Mouse (Mus musculus) C2C12 (cell line): Measurements from ENCODE around the gene Kctd5. TPM values are rescaled to one million over a fixed set of nuclear protein-coding genes. Genes with fewer than 3 reads are reported as not detected.
A peak's percentile ranks its signal among the peaks of the same experiment; 100 is the strongest.

Source experiments
- H3K27me3 ChIP-seq: one replicate; pipeline ENCODE4 v1.6.1; 2011; ENCODE audit not compliant: control insufficient read depth, insufficient read depth, insufficient read length
- H3K36me3 ChIP-seq: one replicate; pipeline ENCODE4 v1.6.1; 2011; ENCODE audit not compliant: control insufficient read depth, insufficient read depth
- H3K4me3 ChIP-seq: one replicate; pipeline ENCODE4 v1.5.1; 2011; ENCODE audit warnings: mild to moderate bottlenecking, control low read depth; ENCODE audit not compliant: poor library complexity, insufficient read depth, severe bottlenecking
- H3K79me2 ChIP-seq: one replicate; pipeline ENCODE4 v1.6.1; 2011; ENCODE audit not compliant: control insufficient read depth, insufficient read depth
- H3K79me3 ChIP-seq: one replicate; pipeline ENCODE4 v1.6.1; 2011; ENCODE audit warnings: low read depth, control low read depth
- H3ac ChIP-seq: one replicate; pipeline ENCODE3; 2011; ENCODE audit warnings: low read depth; ENCODE audit not compliant: control insufficient read depth, insufficient read length
- CEBPB ChIP-seq: IDR thresholded peaks from one replicate; pipeline ENCODE4 v1.6.1; 2011; ENCODE audit warnings: low read depth, mild to moderate bottlenecking, control low read depth, moderate library complexity
- CTCF ChIP-seq: IDR thresholded peaks from one replicate; pipeline ENCODE4 v1.5.1; 2011; ENCODE audit not compliant: control insufficient read depth, insufficient read depth, insufficient read length
- FOSL1 ChIP-seq: IDR thresholded peaks from one replicate; pipeline ENCODE4 v1.8.0; 2011; ENCODE audit warnings: mild to moderate bottlenecking, low read length; ENCODE audit not compliant: poor library complexity, insufficient read depth, severe bottlenecking
- MAX ChIP-seq: IDR thresholded peaks from one replicate; pipeline ENCODE4 v1.6.1; 2011; ENCODE audit warnings: mild to moderate bottlenecking, control low read depth
- MYOD1 ChIP-seq: IDR thresholded peaks from one replicate; pipeline ENCODE4 v1.6.1; 2011; ENCODE audit warnings: low read depth; ENCODE audit not compliant: control insufficient read depth, insufficient read length
- MYOG ChIP-seq: IDR thresholded peaks from one replicate; pipeline ENCODE4 v1.6.1; 2011; ENCODE audit not compliant: control insufficient read depth, insufficient read length; ENCODE audit errors: extremely low read depth
- USF1 ChIP-seq: IDR thresholded peaks from one replicate; pipeline ENCODE4 v1.6.1; 2011; ENCODE audit warnings: low read depth, mild to moderate bottlenecking, control low read depth, moderate library complexity
- polyA plus RNA-seq: library from polyadenylated mRNA; unstranded; fragments of >200 nt; fragmentation: generic; extraction: Trizol; gene quantifications from one replicate; pipeline ENCODE4 v1.2.1, GENCODE M21; 2012; ENCODE audit warnings: missing spikeins

Kctd5 gene
- polyA plus RNA-seq, 1 experiment: 41.5 TPM

DNA sequence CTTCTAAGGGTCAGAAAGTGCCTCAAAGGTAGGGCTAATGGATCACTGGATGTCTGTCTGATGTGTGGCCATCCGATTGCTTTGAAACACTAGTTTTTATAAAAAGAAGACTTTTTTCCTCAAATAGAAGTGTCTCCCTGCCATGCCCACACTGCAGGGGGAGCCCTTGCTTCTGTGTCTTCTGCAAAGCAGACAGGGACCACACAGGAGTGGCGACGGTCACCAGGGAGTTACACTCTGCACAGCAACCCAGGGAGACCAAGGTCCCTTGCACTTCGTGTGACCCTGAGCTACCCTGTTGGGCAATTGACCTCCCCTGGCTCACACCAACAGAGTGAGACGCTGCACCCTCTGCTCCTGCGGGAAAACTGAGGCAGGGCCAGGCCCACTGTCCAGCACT lies 36.3 kb downstream of the Kctd5 start:
- no peaks in the 10 kb centered on the region for H3K79me2 ChIP-seq
- H3K27me3 ChIP-seq: no peaks in the 10 kb centered on the region
- H3ac ChIP-seq: no peak overlapping the region
- H3K79me3 ChIP-seq: no peaks in the 10 kb centered on the region
- no peak overlapping the region for H3K4me3 ChIP-seq
- H3K36me3 ChIP-seq: no peaks in the 10 kb centered on the region
- TF ChIP-seq CTCF (no peak), MYOD1 (no peak), USF1 (no peak), FOSL1 (no peak), MYOG (no peak), CEBPB (no peak), MAX (no peak)

DNA sequence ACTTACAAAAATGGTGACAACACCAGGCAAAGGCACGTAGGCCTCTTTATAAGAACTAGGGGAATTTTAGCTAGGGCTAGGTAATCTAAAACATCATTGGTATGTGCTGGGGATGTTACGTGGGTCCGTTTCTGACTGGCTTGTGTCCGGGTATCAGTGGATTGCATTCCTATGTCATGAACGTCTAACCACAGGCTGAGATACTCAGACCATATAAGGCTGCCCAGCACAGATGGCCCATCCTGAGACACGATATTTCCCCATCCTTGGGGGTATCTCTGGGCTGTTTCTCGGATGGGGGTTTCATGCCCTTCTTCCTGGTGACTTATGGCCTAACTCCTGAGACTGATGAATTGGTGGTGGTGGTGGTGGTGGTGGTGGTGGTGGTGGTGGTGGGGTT lies 38.2 kb downstream of the Kctd5 start:
- Histone ChIP-seq H3K79me2 (no peaks in the 10 kb centered on the region), H3K4me3 (no peak overlapping the region), H3K36me3 (no peaks in the 10 kb centered on the region), H3K27me3 (no peaks in the 10 kb centered on the region), H3ac (no peak overlapping the region), H3K79me3 (no peaks in the 10 kb centered on the region)
- TF ChIP-seq MYOD1 (peak; percentile 78), MYOG (no peak), CEBPB (peak; percentile 67)

DNA sequence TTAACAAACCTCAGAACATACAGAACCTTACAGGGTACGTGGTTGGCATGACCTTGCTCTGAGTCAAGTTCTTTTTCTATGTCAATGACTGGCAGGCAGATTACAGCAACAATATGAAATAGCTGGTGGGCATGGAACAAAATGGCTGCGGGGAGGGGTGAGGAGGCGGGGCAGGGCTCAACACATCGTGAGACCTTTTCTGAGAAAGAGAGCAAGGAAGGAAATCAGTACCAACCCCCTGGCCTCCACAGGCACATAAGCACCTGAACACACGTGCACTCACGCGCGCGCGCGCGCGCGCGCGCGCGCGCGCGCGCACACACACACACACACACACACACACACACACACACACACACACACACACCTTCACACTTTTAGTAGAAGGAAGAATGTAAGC lies 42.7 kb downstream of the Kctd5 start:
- Histone ChIP-seq H3K36me3 (no peaks in the 10 kb centered on the region), H3K79me3 (no peaks in the 10 kb centered on the region), H3K27me3 (no peaks in the 10 kb centered on the region), H3K4me3 (no peak overlapping the region), H3K79me2 (no peaks in the 10 kb centered on the region), H3ac (no peak overlapping the region)
- TF ChIP-seq USF1 (no peak), CEBPB (no peak), FOSL1 (no peak), CTCF (no peak)

DNA sequence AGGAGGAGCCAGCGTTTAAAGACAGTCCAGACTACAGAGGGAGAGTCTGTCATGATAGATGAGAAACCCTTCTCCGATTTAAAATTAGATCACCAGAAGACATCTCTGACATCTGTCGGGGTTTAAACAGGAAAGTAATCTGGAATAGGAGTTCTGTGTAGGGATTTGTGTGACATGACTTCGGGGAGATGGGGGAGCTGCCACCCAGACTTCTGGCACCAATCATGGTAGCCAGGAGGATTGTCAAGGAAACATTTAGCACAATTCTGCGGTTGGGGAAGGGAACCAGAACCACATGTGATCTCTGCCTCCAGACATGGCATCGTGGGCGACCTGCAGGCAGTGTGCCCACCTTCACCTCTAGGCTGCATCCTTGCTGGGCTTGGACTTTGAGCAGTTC lies 43.8 kb downstream of the Kctd5 start:
- H3K4me3 ChIP-seq: no peak overlapping the region
- no peaks in the 10 kb centered on the region for H3K27me3 ChIP-seq
- no peaks in the 10 kb centered on the region for H3K79me2 ChIP-seq
- no peak overlapping the region for H3ac ChIP-seq
- TF ChIP-seq MAX (no peak), MYOG (no peak)
- no peaks in the 10 kb centered on the region for H3K36me3 ChIP-seq
- H3K79me3 ChIP-seq: no peaks in the 10 kb centered on the region

DNA sequence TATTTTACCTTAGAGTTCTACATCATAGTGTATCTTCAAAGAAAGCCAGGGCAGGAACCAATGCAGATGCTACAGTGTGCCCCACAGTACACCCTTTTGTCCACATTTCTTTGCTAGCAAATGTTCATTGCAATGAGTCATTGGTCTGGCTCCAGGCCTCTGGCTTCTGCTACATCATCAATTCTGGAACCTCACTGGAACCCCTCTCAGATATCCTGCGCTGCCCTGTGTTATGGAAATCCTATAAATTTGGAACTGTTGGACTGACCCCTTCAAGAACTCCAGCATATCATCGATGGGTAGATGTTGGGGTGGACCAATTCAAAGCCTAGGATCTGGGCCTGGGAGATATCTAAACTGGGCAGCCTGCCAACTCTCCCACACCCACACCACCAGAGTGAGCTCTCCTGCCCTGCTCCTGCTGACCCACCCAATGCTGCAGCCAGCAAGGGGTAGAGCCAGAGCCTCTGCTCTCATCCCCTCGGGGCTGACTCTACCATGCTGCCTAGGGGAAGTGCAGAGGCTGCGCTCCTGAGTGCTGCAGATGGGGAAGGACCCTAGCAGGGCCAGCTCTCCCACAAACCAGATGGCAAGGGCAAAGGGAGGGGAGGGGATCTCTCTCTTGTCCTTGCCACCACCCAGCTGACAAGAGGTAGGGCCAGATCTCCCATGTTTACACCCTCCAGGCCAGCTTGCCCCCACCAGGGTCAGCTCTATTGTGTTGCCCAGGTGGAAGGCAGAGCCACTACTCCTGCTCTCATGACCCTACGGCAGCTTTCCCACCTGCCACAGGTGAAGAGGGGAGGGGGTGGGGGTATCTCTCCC lies 51.7 kb downstream of the Kctd5 start:
- Histone ChIP-seq H3K4me3 (no peak overlapping the region), H3K27me3 (no peaks in the 10 kb centered on the region), H3K36me3 (no peaks in the 10 kb centered on the region), H3K79me3 (no peaks in the 10 kb centered on the region), H3K79me2 (no peaks in the 10 kb centered on the region), H3ac (no peak overlapping the region)
- TF ChIP-seq CTCF: no peak
- TF ChIP-seq USF1: no peak
- TF ChIP-seq CEBPB: no peak

DNA sequence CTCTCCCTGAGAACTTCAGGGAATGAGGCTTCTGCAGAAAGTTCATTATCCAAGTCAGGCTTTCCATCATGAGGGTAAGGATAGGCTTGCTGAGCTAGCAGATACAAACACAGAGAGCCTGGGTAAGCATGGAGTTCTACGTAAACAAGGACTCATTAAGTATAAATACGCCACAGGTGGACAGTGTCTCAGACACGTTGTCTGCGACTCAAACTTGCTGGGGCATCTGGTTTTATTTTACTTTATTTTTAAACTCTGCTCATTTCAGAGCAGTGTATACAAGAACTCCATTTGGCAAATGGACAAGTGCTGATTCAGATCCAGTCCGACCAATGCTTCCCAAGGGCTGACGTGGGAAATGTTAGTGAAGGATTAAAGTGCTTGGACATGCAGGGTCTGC lies 52.6 kb downstream of the Kctd5 start:
- Histone ChIP-seq H3K27me3 (no peaks in the 10 kb centered on the region), H3K79me3 (no peaks in the 10 kb centered on the region), H3K36me3 (no peaks in the 10 kb centered on the region), H3ac (no peak overlapping the region), H3K4me3 (no peak overlapping the region), H3K79me2 (no peaks in the 10 kb centered on the region)
- no peak for TF ChIP-seq CEBPB
- no peak for TF ChIP-seq MYOG
- no peak for TF ChIP-seq MAX
